Comparison of ENCODE assay signal across 14 mouse cellular contexts in the genomic region with DNA sequence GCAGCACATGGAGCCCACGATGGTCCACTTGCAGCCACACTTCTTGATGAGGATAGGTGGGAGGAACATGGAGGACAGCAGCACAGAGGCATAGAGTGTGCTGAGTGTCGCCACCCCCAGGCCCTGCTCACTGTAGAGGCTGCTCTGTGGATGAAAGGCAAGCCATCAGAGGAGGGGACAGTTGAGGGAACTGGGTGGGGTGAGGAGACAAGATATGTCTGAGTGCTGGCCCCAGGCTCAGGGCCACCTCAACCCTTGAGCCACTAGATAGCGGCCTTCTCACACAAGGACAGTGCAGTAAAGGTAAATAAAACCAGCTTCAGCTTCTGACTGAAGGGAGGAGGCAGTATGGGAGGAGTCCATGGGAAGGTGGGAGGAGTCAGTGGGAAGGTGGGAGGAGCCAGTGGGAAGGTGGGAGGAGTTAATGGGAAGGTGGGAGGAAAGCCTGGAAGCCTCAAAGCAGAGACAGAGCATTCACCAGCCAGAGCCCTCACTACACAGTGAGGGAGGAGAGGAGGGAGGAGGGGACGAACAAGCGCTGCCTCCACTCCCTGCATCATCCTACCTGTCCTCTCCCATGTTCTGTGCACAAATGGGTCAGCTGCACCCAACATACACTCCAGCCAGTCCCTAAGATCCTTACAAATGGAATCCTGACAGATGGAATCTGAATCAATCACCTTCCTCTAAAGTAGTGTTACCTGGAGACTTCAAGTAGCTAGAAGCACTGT. TPM values are rescaled to one million over a fixed set of nuclear protein-coding genes. Genes with fewer than 3 reads are reported as not detected.
ATAC-seq lines count a peak whose summit lies in the region.
"Not testable (repeated sequence)": the region's sequence is repeated elsewhere in the genome, so short reads cannot be mapped to it uniquely, and the experiment has no call there.
"Had no signal": no experiment of that assay in that cellular context is flagged by ENCODE, and none has a peak within 500 bp of the region (broad histone marks: within the 10 kb centered on the region; RNA-seq: fewer than 3 reads in every experiment).

No protein-coding gene starts in this region.

- WGBS in embryonic facial prominence, embryonic 15.5 days: 88% methylated on average over 2 of the region's 5 CpGs
- 60% methylated on average over 2 of the region's 5 CpGs for WGBS in heart, embryonic 11.5 days (ENCODE audit: insufficient replicate concordance)
- 92% methylated on average over 2 of the region's 5 CpGs for WGBS in hindbrain, embryonic 13.5 days
- WGBS in intestine, embryonic 16.5 days: 95% methylated on average over 2 of the region's 5 CpGs
- WGBS in liver, embryonic 12.5 days (ENCODE audit: insufficient replicate concordance): 83% methylated on average over 2 of the region's 5 CpGs
- WGBS in midbrain, embryonic 12.5 days: 79% methylated on average over 2 of the region's 5 CpGs
- WGBS in neural tube, embryonic 12.5 days: 67% methylated on average over 1 of the region's 5 CpGs

- not testable (repeated sequence) for H3K27ac ChIP-seq in embryonic facial prominence, embryonic 15.5 days (replicated peaks); heart, embryonic 11.5 days (ENCODE audit: low read depth, low read length); hindbrain, embryonic 13.5 days; intestine, embryonic 16.5 days (ENCODE audit: low read length); liver, embryonic 12.5 days; midbrain, embryonic 12.5 days (replicated peaks); neural tube, embryonic 12.5 days

- H3K27me3 ChIP-seq in embryonic facial prominence, embryonic 15.5 days; heart, embryonic 11.5 days (ENCODE audit: control insufficient read depth, insufficient read depth, low read length); hindbrain, embryonic 13.5 days; intestine, embryonic 16.5 days (replicated peaks; ENCODE audit: control insufficient read depth, insufficient read depth, low read length); liver, embryonic 12.5 days (replicated peaks); midbrain, embryonic 12.5 days; neural tube, embryonic 12.5 days (replicated peaks): not testable (repeated sequence)

- not testable (repeated sequence) for H3K36me3 ChIP-seq in embryonic facial prominence, embryonic 15.5 days; heart, embryonic 11.5 days (ENCODE audit: control insufficient read depth, insufficient read depth, low read length); hindbrain, embryonic 13.5 days; intestine, embryonic 16.5 days (ENCODE audit: control insufficient read depth, insufficient read depth, low read length); liver, embryonic 12.5 days; midbrain, embryonic 12.5 days; neural tube, embryonic 12.5 days

- peak; percentile 37 for ATAC-seq in embryonic facial prominence, embryonic 15.5 days (ENCODE audit: insufficient number of reproducible peaks, low FRiP score, low TSS enrichment, low read depth)
- ATAC-seq in heart, embryonic 11.5 days (replicated peaks; ENCODE audit: insufficient number of reproducible peaks, low FRiP score, low TSS enrichment): peak; percentile 52; the same call in 1 of the 2 replicates
- ATAC-seq in hindbrain, embryonic 13.5 days (ENCODE audit: low FRiP score): peak; percentile 39; the same call in 1 of the 2 replicates
- 0 out of 2 replicates have a peak, but pooled peaks have one; percentile 42 for ATAC-seq in intestine, embryonic 16.5 days
- ATAC-seq in liver, embryonic 12.5 days: peak; percentile 40; the same call in 1 of the 2 replicates
- ATAC-seq in midbrain, embryonic 12.5 days (ENCODE audit: low FRiP score, low read depth): 0 out of 2 replicates have a peak, but pooled peaks have one; percentile 32
- peak; percentile 61; the same call in 1 of the 2 replicates for ATAC-seq in neural tube, embryonic 12.5 days (ENCODE audit: low FRiP score, low read depth)

- H3K4me2 ChIP-seq in embryonic facial prominence, embryonic 15.5 days (replicated peaks); heart, embryonic 11.5 days; hindbrain, embryonic 13.5 days; intestine, embryonic 16.5 days (ENCODE audit: low read depth, low read length); liver, embryonic 12.5 days; midbrain, embryonic 12.5 days (replicated peaks); neural tube, embryonic 12.5 days (replicated peaks): not testable (repeated sequence)

- H3K9ac ChIP-seq in embryonic facial prominence, embryonic 15.5 days; heart, embryonic 11.5 days (ENCODE audit: low read depth, low read length); hindbrain, embryonic 13.5 days; intestine, embryonic 16.5 days (ENCODE audit: low read depth, low read length); liver, embryonic 12.5 days; midbrain, embryonic 12.5 days (replicated peaks); neural tube, embryonic 12.5 days: not testable (repeated sequence)

- not testable (repeated sequence) for H3K4me1 ChIP-seq in embryonic facial prominence, embryonic 15.5 days; heart, embryonic 11.5 days (ENCODE audit: control insufficient read depth, insufficient read depth, low read length); hindbrain, embryonic 13.5 days (replicated peaks); intestine, embryonic 16.5 days (ENCODE audit: control insufficient read depth, insufficient read depth, low read length); liver, embryonic 12.5 days; midbrain, embryonic 12.5 days; neural tube, embryonic 12.5 days

- H3K4me3 ChIP-seq in embryonic facial prominence, embryonic 15.5 days (replicated peaks); heart, embryonic 11.5 days (ENCODE audit: low read depth, low read length); hindbrain, embryonic 13.5 days; intestine, embryonic 16.5 days (ENCODE audit: low read length); liver, embryonic 12.5 days; midbrain, embryonic 12.5 days; neural tube, embryonic 12.5 days: not testable (repeated sequence)

- H3K9me3 ChIP-seq in embryonic facial prominence, embryonic 15.5 days (replicated peaks); heart, embryonic 11.5 days (replicated peaks; ENCODE audit: control insufficient read depth, low read length); hindbrain, embryonic 13.5 days; intestine, embryonic 16.5 days (ENCODE audit: control insufficient read depth, low read length); liver, embryonic 12.5 days (replicated peaks); midbrain, embryonic 12.5 days; neural tube, embryonic 12.5 days: not testable (repeated sequence)

RNA-seq across cellular contexts. Expression of gene Unc93a, which starts 8.1 kb away (rescaled TPM):
- not detected in 2 replicates for polyA plus RNA-seq in embryonic facial prominence, embryonic 15.5 days (2015; fragmentation: Nextera tagmentation; extraction: Ambion mirVana)
- polyA plus RNA-seq in heart, embryonic 11.5 days (2014; fragmentation: Nextera tagmentation; extraction: Ambion mirVana): not detected in 2 replicates
- not detected in 2 replicates for polyA plus RNA-seq in hindbrain, embryonic 13.5 days (2015; fragmentation: Nextera tagmentation; extraction: Ambion mirVana)
- polyA plus RNA-seq in intestine, embryonic 16.5 days (2015; fragmentation: Nextera tagmentation; extraction: Ambion mirVana): not detected in 2 replicates
- polyA plus RNA-seq in liver, embryonic 12.5 days (2016; fragmentation: Nextera tagmentation; extraction: Ambion mirVana): not detected in 2 replicates
- not detected in 2 replicates for polyA plus RNA-seq in midbrain, embryonic 12.5 days (2016; fragmentation: Nextera tagmentation; extraction: Ambion mirVana)
- polyA plus RNA-seq in neural tube, embryonic 12.5 days (2016; fragmentation: Nextera tagmentation; extraction: Ambion mirVana): not detected in 2 replicates
- polyA plus RNA-seq: forebrain, embryonic 13.5 days; inflammation-experienced regulatory T-cells, adult 6 months; limb, embryonic 12.5 days; liver, embryonic 16.5 days; spleen, adult 2 months; stomach, embryonic 15.5 days; urinary bladder, adult 2 months had no signal
